Mouse (Mus musculus): ENCODE measurements at regions not wholly inside any gene's neighbourhood (a gene's known extent, or its start where the extent isn't known, plus 50 kb on each side); places are given as distances from the start of the nearest gene placed in this dataset.

GRCm38 (mm10) chr13:110652201-110652600 is 257.4 kb downstream of the Plk2 start:
- TF ChIP-seq CTCF (IDR thresholded peaks at IDR 0.05 in 2 of 3, conservative IDR thresholded peaks at IDR 0.05 in 1 of 3; ENCODE audit: control insufficient read depth in 1 of 3, insufficient read depth in 1 of 3, low read depth in 2 of 3, low read length in 3 of 3, poor library complexity in 1 of 3, severe bottlenecking in 1 of 3) (no peak), SIN3A (IDR thresholded peaks at IDR 0.05; ENCODE audit: low read length) (no peak), HCFC1 (IDR thresholded peaks at IDR 0.05; ENCODE audit: low read depth, low read length) (no peak), MAFK (IDR thresholded peaks at IDR 0.05; ENCODE audit: borderline replicate concordance, low read depth, low read length) (no peak), ZC3H11A (IDR thresholded peaks at IDR 0.05; ENCODE audit: low read depth, low read length) (no peak), POLR2A (IDR thresholded peaks at IDR 0.05; ENCODE audit: control insufficient read depth in 1 of 2, insufficient read depth in 1 of 2, low read depth in 1 of 2, low read length in 2 of 2, poor library complexity in 1 of 2) (no peak), ZKSCAN1 (IDR thresholded peaks at IDR 0.05; ENCODE audit: low read depth, low read length) (no peak)
